Mouse (Mus musculus) lung, embryonic 16.5 days (tissue): Measurements from ENCODE around the gene Phka2. TPM values are rescaled to one million over a fixed set of nuclear protein-coding genes. Genes with fewer than 3 reads are reported as not detected.

Experiments
- ATAC-seq: fragments of 200-750 bp; cut with Nextera tagmentation; 2 replicates; pipeline ENCODE4 v1.8.0; 2017; ENCODE audit warnings: low read depth, mild to moderate bottlenecking, moderate library complexity
- H3K27ac ChIP-seq: fragments of 300-500 bp; sonication (generic); 2 replicates; pipeline ENCODE4 v1.5.1; 2014; ENCODE audit warnings: mild to moderate bottlenecking, control low read depth, low read length
- H3K27me3 ChIP-seq: fragments of 300-500 bp; sonication (generic); 2 replicates; pipeline ENCODE4 v1.6.1; 2014; ENCODE audit warnings: low read depth, low read length, mixed read lengths; ENCODE audit not compliant: control insufficient read depth, insufficient read depth
- H3K36me3 ChIP-seq: fragments of 300-500 bp; sonication (generic); 2 replicates; pipeline ENCODE4 v1.6.1; 2014; ENCODE audit warnings: low read length; ENCODE audit not compliant: control insufficient read depth, insufficient read depth
- H3K4me1 ChIP-seq: fragments of 300-500 bp; sonication (generic); replicated peaks from 2 replicates; pipeline ENCODE4 v1.6.1; 2014; ENCODE audit warnings: low read length, mixed read lengths; ENCODE audit not compliant: control insufficient read depth, insufficient read depth
- H3K4me2 ChIP-seq: fragments of 300-500 bp; sonication (generic); 2 replicates; pipeline ENCODE4 v1.6.1; 2014; ENCODE audit warnings: low read depth, low read length, control low read depth
- H3K4me3 ChIP-seq: fragments of 300-500 bp; sonication (generic); 2 replicates; pipeline ENCODE4 v1.5.1; 2014; ENCODE audit warnings: mild to moderate bottlenecking, low read length, control low read depth
- H3K9ac ChIP-seq: fragments of 300-500 bp; sonication (generic); 2 replicates; pipeline ENCODE4 v1.6.1; 2014; ENCODE audit warnings: low read length, control low read depth
- H3K9me3 ChIP-seq: fragments of 300-500 bp; sonication (generic); 2 replicates; pipeline ENCODE4 v1.6.1; 2016; ENCODE audit warnings: low read length; ENCODE audit not compliant: control insufficient read depth
- WGBS: fragments of 180-500 bp; shearing (Covaris S2); extraction: QIAGEN DNeasy Blood & Tissue Kit; methylation state at CpG from one replicate; pipeline ENCODE4 v1.1.7; 2014; 5-methylcytosine and 5-hydroxymethylcytosine counted together
- polyA plus RNA-seq: library from polyadenylated mRNA; unstranded; fragments of >200 nt; fragmentation: Nextera tagmentation; extraction: Ambion mirVana; gene quantifications from 2 replicates; pipeline ENCODE4 v1.2.1, GENCODE M21; 2015

The Phka2 gene
- polyA plus RNA-seq: 13.5 and 14.6 TPM in 2 replicates

GRCm38 (mm10) chrX:160502048-160503041, at the start of gene Phka2:
TSS of gene Phka2 (plus strand) at chrX:160502166.
- peak within 1 kb of the TSS; percentile 69 for H3K9ac ChIP-seq
- H3K4me3 ChIP-seq: peak within 1 kb of the TSS; percentile 67
- peaks cover 8% of the 10 kb centered on the region; the same call in 1 of the 2 replicates for H3K4me1 ChIP-seq
- ATAC-seq: peak; percentile 98
- no peaks in the 10 kb centered on the region for H3K36me3 ChIP-seq
- H3K9me3 ChIP-seq: no peaks in the 10 kb centered on the region
- H3K4me2 ChIP-seq: peak within 1 kb of the TSS; percentile 62
- WGBS: 13% methylated on average over 60 of the region's 61 CpGs
- H3K27me3 ChIP-seq: peaks cover 3% of the 10 kb centered on the region; the same call in 1 of the 2 replicates
- peak within 1 kb of the TSS; percentile 87 for H3K27ac ChIP-seq

DNA sequence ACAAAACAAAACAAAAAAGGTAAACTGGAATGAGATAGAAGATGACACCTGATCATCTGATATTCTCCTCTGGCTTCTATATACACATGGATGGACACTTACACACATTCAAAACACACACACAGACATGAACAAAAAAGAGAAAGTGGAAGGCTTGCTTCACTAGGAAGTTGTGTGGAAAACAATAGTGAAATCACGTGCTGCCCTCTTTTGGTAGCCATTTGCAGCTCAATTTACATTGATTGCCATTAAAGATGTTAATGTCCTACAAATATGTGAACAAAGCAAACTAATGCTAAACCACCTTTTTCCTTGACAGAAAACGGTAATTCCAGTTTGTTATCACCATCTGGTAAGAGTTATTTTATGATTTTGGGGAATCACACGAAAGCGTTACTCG, 46.3 kb upstream of the Phka2 start:
- H3K4me2 ChIP-seq: no peak overlapping the region
- no peaks in the 10 kb centered on the region for H3K9me3 ChIP-seq
- no peak overlapping the region for H3K27ac ChIP-seq
- no peak overlapping the region for H3K9ac ChIP-seq
- no peak for ATAC-seq
- H3K4me3 ChIP-seq: no peak overlapping the region
- no peaks in the 10 kb centered on the region for H3K36me3 ChIP-seq
- no peaks in the 10 kb centered on the region for H3K4me1 ChIP-seq
- no peaks in the 10 kb centered on the region; the same call in 1 of the 2 replicates for H3K27me3 ChIP-seq
- 64% methylated on average over 5 of the region's 5 CpGs for WGBS

DNA sequence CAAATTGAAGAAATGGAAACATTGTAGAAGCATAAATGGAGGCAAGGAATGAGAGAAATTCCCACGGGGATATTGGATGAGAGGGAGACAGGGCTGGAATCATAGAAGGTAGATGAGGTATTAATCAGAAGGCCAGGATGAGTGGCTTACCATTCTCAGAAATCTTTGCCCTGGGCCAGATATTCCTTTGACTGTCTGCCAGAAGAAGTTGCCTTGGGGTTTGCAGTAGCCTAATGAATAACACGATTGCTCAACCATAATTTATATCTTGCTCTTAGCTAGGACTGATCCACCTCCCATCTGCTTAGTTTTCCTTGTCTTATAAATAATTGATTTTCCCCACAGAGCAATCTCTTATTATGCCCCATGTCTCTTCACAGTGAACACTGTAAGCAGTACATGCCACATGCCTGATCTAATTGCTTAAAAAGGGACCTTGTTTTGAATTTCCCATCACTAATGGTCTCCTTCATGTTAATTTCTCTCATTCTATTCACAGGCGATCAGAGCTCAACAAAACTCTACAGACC, 30.6 kb upstream of the Phka2 start:
- Histone ChIP-seq H3K36me3 (no peaks in the 10 kb centered on the region), H3K4me3 (no peak overlapping the region), H3K4me1 (no peaks in the 10 kb centered on the region), H3K4me2 (no peak overlapping the region), H3K27me3 (no peaks in the 10 kb centered on the region; the same call in 1 of the 2 replicates), H3K9ac (no peak overlapping the region), H3K27ac (no peak overlapping the region), H3K9me3 (no peaks in the 10 kb centered on the region)
- WGBS: 71% methylated on average over 3 of the region's 3 CpGs
- no peak for ATAC-seq

DNA sequence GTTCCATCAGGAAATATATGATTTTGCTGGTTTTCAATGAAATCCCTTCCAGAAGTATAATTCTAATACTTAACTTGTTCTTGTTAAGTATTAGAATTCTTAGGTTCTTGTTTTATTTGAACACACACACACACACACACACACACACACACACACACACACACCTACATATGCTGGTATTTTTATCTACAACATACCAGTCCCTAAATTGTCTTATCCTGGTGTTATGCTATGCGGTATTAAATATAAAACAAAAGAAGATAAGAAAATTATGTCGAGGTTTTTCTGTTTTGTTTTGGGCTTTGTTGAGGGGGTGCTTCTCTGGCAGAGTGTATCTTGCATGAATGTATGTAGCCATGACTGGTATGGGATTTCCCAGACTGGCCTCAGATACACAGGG, 12.2 kb upstream of the Phka2 start:
- Histone ChIP-seq H3K9ac (no peak overlapping the region), H3K4me2 (no peak overlapping the region), H3K27me3 (peaks cover 6% of the 10 kb centered on the region), H3K4me1 (no peaks in the 10 kb centered on the region), H3K27ac (no peak overlapping the region), H3K36me3 (no peaks in the 10 kb centered on the region), H3K4me3 (no peak overlapping the region), H3K9me3 (no peaks in the 10 kb centered on the region)
- no peak for ATAC-seq
- WGBS: 62% methylated on average over 2 of the region's 2 CpGs

GRCm38 (mm10) chrX:160494333-160494732, 7.6 kb upstream of the Phka2 start:
- Histone ChIP-seq H3K9ac (no peak overlapping the region), H3K9me3 (no peaks in the 10 kb centered on the region), H3K27ac (no peak overlapping the region), H3K27me3 (peaks cover 11% of the 10 kb centered on the region), H3K36me3 (no peaks in the 10 kb centered on the region), H3K4me1 (no peaks in the 10 kb centered on the region), H3K4me2 (no peak overlapping the region), H3K4me3 (no peak overlapping the region)
- no peak for ATAC-seq
- WGBS: 35% methylated on average over 3 of the region's 3 CpGs

GRCm38 (mm10) chrX:160494921-160495320, 7.0 kb upstream of the Phka2 start:
- peak; percentile 38; the same call in 1 of the 2 replicates for ATAC-seq
- 52% methylated on average over 6 of the region's 6 CpGs for WGBS
- no peaks in the 10 kb centered on the region for H3K4me1 ChIP-seq

GRCm38 (mm10) chrX:160496473-160496872, 5.5 kb upstream of the Phka2 start:
- 60% methylated on average over 5 of the region's 5 CpGs for WGBS
- peaks cover 11% of the 10 kb centered on the region for H3K27me3 ChIP-seq
- H3K4me2 ChIP-seq: no peak overlapping the region
- H3K9ac ChIP-seq: no peak overlapping the region
- no peak overlapping the region for H3K27ac ChIP-seq
- H3K4me1 ChIP-seq: peaks cover under 1% of the 10 kb centered on the region; the same call in 1 of the 2 replicates
- H3K9me3 ChIP-seq: no peaks in the 10 kb centered on the region
- no peaks in the 10 kb centered on the region for H3K36me3 ChIP-seq
- ATAC-seq: no peak
- no peak overlapping the region for H3K4me3 ChIP-seq

More at GRCm38 (mm10) chrX:160494921-160495320, 7.0 kb upstream of the Phka2 start:
- Histone ChIP-seq H3K4me2 (no peak overlapping the region), H3K36me3 (no peaks in the 10 kb centered on the region), H3K4me3 (no peak overlapping the region), H3K9me3 (no peaks in the 10 kb centered on the region), H3K9ac (no peak overlapping the region), H3K27ac (no peak overlapping the region), H3K27me3 (peaks cover 11% of the 10 kb centered on the region)

- Histone ChIP-seq H3K4me1 (peaks cover 8% of the 10 kb centered on the region; the same call in 1 of the 2 replicates), H3K27ac (no peak overlapping the region), H3K9ac (no peak overlapping the region), H3K4me3 (no peak overlapping the region), H3K9me3 (no peaks in the 10 kb centered on the region), H3K4me2 (no peak overlapping the region), H3K36me3 (no peaks in the 10 kb centered on the region), H3K27me3 (peaks cover 6% of the 10 kb centered on the region)
- 61% methylated on average over 3 of the region's 3 CpGs for WGBS
- ATAC-seq: no peak
These were observed 871 bp upstream of the Phka2 start for GRCm38 (mm10) chrX:160501095-160501494.

DNA sequence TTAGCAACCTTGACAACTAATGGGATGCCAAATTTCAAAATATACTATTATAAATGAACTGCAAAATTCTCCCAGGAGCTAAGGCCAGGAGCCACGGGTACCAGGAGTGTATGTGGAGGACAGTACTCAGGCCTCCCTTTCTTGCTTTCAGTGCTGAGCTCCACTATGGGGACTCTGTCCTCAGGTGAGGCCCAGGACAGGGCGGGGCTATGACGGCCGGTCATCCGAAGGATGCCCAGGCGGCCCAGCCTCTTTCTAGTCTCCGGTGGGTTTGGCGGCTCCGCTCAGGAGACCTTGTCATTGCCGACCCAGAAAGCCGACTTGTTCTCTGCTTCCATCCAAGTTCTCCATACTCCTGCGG, 299 bp upstream of the Phka2 start:
- peak overlapping the region; percentile 67 for H3K4me3 ChIP-seq
- peak overlapping the region; percentile 69 for H3K9ac ChIP-seq
- H3K27ac ChIP-seq: no peak overlapping the region
- WGBS: 16% methylated on average over 12 of the region's 12 CpGs
- peak overlapping the region; percentile 58 for H3K4me2 ChIP-seq
- no peaks in the 10 kb centered on the region for H3K36me3 ChIP-seq
- no peaks in the 10 kb centered on the region for H3K9me3 ChIP-seq
- peak; percentile 73 for ATAC-seq
- H3K4me1 ChIP-seq: peaks cover 8% of the 10 kb centered on the region; the same call in 1 of the 2 replicates
- H3K27me3 ChIP-seq: peaks cover 4% of the 10 kb centered on the region
